Mouse (Mus musculus) brain, embryonic 14.5 days (tissue): ENCODE measurements around the gene Cfl1.

Experiments
- CTCF ChIP-seq: fragments of 200-500 bp; IDR thresholded peaks from 2 replicates; pipeline ENCODE4 v1.5.1; 2012; ENCODE audit warnings: inconsistent platforms, mild to moderate bottlenecking, moderate library complexity, borderline replicate concordance; ENCODE audit not compliant: insufficient read depth, insufficient read length; ENCODE audit errors: extremely low read depth
- POLR2A ChIP-seq: fragments of 200-500 bp; IDR thresholded peaks from 2 replicates; pipeline ENCODE4 v1.6.1; 2012; ENCODE audit warnings: mild to moderate bottlenecking, inconsistent platforms, borderline replicate concordance; ENCODE audit not compliant: poor library complexity, insufficient read depth, insufficient read length, severe bottlenecking; ENCODE audit errors: extremely low read depth

- no peak for TF ChIP-seq CTCF
- no peak for TF ChIP-seq POLR2A
Observed at GRCm38 (mm10) chr19:5473720-5474119, 16.5 kb upstream of the Cfl1 start, which contains the start of gene Efemp2.
